Mouse (Mus musculus) cerebellum, adult 9-11 months (tissue): Measurements from ENCODE around the gene Nlk.
"Not testable (repeated sequence)": the region's sequence is repeated elsewhere in the genome, so short reads cannot be mapped to it uniquely, and the experiment has no call there.

ENCODE experiments used
- DNase-seq: peaks from one replicate; pipeline ENCODE4 v3.0.0; 2022

The Nlk gene

DNA sequence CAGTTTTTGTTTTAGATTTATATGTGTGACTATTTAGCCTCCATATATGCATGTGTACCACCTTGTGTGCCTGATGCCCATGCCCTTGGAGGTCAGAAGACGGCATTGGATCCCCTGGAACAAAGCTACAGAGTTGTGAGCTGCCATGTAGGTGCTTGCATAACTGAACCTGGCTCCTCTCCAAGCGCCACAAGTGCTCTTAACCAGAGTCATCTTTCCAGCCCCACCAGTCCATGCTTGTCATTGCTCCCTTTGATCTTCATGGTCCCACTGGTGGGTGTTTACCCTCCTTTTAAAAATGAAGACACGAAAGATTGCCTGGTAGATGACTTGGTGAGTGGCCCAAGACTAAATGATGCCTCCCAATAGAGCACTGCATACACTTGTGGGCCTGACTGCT, 156.8 kb downstream of the Nlk start:
- DNase-seq = no peak

GRCm38 (mm10) chr11:78536690-78537084, 160.5 kb downstream of the Nlk start:
- no peak for DNase-seq

DNA sequence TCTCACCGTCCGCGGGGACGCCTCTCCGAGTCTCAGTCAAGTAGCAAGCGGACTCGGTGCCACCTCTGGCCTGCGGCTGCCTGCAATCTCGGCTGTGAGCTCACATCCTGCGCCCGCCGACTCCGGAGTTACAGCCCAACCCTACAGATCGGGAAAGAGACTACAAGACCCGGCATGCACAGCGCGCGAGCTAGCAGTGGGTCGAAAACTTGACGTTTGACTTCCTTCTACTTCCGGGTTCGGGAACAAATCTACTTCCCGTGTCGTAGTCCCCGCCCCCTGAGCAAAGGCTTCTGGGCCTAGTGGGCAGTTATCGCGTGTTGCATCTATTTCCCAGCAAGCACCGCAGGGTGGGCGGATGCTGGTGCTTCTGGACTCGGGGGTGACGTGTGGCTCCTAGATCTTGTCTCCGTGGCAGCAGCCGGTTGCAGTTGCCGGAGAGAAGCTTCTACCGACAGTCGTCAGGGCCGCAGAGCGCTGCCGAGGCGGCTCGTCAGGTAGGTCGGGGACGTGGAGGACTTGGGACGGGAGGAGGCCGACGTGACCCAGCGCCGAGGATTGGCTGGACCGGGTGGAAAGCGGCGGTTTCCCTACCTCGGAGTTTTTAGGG, 161.0 kb downstream of the Nlk start, which contains the start of the genes Tnfaip1 and Ift20:
TSS of gene Tnfaip1 (minus strand) at position 253 of the 610 bp plus-strand sequence.
TSS of gene Ift20 (plus strand) at position 282 of the 610 bp plus-strand sequence.
- peak; percentile 98 for DNase-seq

- peak; percentile 60 for DNase-seq
Observed at GRCm38 (mm10) chr11:78535376-78536079, 161.6 kb downstream of the Nlk start.

DNA sequence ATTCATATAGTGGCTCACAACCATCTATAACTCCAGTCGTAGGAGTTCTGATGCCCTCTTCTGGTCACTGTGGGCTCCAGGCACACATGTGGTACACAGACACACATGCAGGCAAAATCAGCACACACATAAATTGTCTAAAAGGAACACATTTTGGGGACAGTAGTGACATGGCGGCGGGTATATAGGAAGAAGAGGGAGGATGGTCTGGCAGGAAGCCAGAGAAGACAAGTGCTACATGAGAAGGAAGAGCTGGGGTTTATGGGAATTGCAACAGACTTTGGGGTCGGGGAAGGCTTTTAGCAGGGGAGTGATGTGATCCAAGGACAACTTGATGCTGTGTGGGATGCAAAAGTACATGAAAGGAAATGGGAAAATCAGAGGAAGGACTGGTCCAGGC, 162.7 kb downstream of the Nlk start:
- no peak for DNase-seq

DNA sequence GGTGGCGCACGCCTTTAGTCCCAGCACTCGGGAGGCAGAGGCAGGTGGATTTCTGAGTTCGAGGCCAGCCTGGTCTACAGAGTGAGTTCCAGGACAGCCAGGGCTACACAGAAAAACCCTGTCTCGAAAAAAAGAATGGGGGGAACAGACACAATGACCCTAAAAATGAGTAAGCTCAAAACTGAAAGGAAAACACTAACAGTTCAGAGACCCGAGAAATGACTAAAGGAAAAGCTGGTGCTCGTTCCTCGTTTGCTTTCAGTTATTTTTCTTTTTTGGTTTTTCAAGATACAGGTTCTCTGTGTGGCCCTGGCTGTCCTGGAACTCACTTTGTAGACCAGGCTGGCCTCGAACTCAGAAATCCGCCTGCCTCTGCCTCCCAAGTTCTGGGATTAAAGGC, 165.7 kb downstream of the Nlk start:
- not testable (repeated sequence) for DNase-seq

DNA sequence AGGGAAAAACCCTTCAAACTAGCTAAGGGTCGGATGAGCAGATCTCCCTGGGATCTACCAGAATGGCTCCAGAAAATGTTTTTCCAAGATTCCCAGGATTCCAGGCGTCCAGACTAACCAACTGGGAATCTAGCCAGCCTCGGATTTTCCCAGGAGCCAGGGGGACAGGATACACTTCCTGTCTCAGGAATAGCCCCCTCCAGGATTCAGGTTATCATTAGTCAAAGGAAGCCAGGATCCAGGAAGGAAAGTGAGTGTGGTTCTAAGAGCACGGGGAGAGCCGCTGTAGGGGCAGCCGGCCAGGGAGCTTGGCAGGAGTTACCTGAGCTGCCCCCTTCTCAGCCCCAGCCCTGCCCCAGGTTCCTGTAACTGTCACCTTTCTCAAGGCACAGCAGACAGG, 166.1 kb downstream of the Nlk start:
- no peak for DNase-seq

DNA sequence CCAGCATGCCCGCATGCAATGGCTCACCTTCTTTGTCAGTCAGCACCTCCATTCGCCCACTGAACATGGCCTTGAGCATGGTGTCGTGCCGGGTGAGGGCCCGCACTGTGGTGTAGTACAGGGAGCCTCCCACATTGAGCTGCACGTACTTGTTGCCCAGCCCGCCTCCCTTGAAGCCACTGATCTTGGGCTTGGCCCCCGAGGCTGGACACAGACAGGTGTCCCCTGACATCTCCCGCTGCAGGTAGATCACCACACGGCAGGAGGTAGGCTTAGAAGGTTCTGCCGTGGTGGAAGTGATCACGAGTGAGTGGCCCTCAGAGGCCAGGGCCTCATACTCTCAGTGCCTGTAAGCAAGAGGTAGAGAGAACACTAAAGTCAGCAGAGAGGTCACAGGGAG, 167.2 kb downstream of the Nlk start:
- DNase-seq = no peak

DNA sequence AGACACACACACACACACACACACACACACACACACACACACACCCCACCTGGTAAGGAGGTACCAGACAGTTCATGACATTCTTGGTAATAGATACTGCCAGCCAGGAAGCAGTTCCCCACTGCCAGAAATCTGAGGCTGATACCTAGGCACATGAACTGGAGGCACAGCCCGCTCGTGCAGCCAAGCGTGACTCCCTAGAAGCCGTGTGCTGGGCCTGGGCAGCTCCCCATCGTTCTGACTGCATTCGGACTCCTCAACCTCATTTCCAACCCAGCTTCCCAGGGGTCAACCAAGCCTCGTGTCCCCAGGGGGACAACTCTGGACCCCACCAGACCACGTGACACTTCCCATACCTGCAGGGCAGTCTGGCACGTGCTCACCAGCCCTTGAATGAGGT, 168.5 kb downstream of the Nlk start:
- DNase-seq = no peak

- no peak for DNase-seq
Observed at GRCm38 (mm10) chr11:78524838-78525237, 172.3 kb downstream of the Nlk start.

DNA sequence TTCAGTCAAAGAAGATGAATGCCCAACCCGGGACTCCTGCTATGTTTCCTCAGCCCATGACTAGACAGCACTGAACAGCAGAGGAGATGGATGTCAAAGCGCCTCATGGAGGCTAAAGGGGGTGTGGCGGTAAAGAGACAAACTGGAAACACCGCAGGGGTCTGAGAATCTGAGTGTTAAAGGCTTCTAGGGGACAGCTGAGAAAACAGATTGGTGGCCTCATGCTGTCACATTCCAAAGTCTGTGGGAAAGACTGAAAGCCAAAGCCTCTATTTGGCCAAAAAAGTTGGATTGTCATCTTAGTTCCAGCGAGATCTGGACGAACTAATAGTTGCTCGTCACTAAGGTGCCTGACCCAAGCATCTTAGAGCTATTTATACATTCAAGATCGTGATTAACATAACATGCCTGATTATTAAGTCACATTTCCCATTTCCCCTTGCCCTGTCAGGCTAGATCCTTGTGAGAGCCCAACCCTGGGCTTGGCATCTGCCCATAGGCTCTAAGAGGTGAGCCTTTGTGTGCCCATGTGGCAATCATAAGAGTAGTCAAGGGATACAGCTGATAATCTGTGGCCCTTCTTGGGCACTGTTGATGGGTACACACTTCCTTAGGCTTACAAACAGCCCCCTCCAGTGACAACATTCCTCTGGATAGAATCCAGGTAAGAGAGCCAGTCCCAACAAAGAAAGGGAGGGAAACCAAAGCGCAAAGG, 173.8 kb downstream of the Nlk start:
- DNase-seq = no peak

GRCm38 (mm10) chr11:78522481-78522997, 174.6 kb downstream of the Nlk start:
- no peak for DNase-seq

- DNase-seq = no peak
Observed at GRCm38 (mm10) chr11:78521880-78522279, 175.3 kb downstream of the Nlk start.

- no peak for DNase-seq
Observed at GRCm38 (mm10) chr11:78518931-78519330, 178.2 kb downstream of the Nlk start.
